Mouse (Mus musculus) liver, embryonic 14.5 days (tissue): Measurements from ENCODE around the gene Clns1a.

ENCODE experiments used
- CTCF ChIP-seq: IDR thresholded peaks from 2 replicates; pipeline ENCODE4 v1.5.1; 2016; ENCODE audit warnings: antibody characterized with exemption, low read depth, control low read depth
- EP300 ChIP-seq: IDR thresholded peaks from 2 replicates; pipeline ENCODE4 v1.6.1; 2016; ENCODE audit warnings: antibody characterized with exemption, low read depth

DNA sequence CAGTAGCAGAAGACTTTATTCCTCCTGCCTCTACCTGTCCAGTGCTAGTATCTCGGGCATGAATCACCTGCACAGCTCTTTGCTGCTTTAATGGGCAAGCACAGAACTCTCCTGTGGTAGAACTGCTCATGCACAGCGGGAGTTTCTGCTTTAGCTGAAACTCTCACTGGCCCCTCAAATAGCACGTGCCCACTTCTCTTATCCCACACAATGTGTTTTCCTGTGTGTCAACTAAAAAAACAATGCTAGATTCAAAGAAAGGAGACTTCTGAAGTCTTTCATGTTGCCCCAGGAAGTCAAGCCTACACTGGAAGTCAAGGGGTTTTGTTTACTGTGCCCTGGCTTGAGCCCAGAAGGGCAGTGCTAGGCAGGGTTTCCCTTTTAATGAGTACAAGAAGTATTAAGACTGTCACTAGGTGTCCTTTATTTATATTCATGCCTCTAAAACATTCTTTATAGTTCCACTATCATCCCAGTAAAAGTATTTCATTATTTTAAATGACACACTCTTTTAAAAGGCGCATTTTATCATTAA, 39.5 kb downstream of the Clns1a start:
- TF ChIP-seq CTCF (no peak), EP300 (no peak)
